Mouse (Mus musculus): ENCODE results near the gene Greb1. TPM values are rescaled to one million over a fixed set of nuclear protein-coding genes. Genes with fewer than 3 reads are reported as not detected.
"Not testable (repeated sequence)": the region's sequence is repeated elsewhere in the genome, so short reads cannot be mapped to it uniquely, and the experiment has no call there.

Gene Greb1
- total RNA-seq, 2 experiments from 2014 or later: 0.31 TPM

DNA sequence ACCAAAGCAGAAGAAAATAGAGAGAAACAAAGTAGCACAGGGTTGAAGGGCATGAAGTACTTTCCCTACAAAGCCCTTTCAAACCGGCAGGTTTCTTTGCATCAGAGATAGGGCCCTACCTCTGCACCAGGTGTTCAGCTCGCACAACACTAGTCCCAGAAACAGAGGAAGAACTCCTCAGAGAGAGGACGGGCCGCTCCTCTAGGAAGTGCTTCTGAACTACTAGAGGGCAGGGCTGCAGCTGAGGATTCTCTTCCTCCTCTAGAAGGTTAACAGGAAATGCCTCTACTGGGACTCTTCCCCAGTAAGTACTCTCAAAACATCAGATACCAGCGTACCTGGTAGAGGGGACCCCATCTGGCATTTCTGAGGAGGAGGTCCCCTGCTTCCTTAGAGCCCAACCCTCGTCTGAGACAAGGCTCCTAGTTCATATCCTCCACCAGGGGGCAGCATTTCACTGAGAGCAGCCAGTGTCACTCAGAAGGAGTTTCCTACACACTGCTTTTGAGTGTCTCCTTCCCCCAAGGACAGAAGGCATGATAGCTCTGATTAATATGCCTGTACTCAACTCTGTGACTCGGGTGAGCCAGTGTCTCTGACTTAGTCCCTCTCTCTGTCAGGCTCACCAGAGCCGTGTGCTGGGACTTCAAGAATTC lies 81.9 kb downstream of the Greb1 start:
- DNase-seq (ENCODE audit: low spot score): no peak
- intact Hi-C loops (cut with DNase I): loop anchor here (1.0 to 10.0 kb wide), 3 partner anchors 36 to 536 kb away; partner anchors contain the start of gene 2410004P03Rik

- DNase-seq (ENCODE audit: low spot score): no peak
- intact Hi-C loops (cut with DNase I): loop anchor here (1.0 to 10.0 kb wide), 3 partner anchors 88 to 537 kb away; partner anchors contain the start of gene 2410004P03Rik
Measured at GRCm38 (mm10) chr12:16717653-16718052, 83.0 kb downstream of the Greb1 start.

GRCm38 (mm10) chr12:16714616-16715015 lies 86.1 kb downstream of the Greb1 start:
- intact Hi-C loops (cut with DNase I): loop anchor here (5.0 to 10.0 kb wide), 2 partner anchors 298 to 540 kb away; partner anchors contain the start of gene 2410004P03Rik
- DNase-seq (ENCODE audit: low spot score): no peak

DNA sequence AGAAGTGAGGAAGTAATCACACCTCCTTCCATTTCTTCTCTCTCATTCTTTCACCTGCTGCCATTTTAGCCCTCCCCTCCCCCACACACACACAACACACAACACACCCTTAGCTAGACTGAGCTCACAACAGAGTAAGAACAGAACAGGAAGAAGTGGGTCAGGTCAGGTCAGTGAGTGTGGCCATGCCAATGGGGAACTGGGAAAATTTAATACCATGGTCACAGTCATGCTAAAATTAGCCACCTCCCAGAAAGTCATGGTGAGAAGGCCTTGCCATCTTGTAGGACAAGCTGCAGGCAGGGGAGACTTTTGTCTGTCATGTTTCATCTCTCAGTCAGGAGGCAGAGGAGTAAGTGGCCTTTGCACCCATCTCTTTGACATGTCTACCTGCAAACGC lies 102.0 kb downstream of the Greb1 start:
- intact Hi-C loops (cut with DNase I): no loop called here
- DNase-seq (ENCODE audit: low spot score): no peak

GRCm38 (mm10) chr12:16696146-16696545 lies 104.5 kb downstream of the Greb1 start:
- intact Hi-C loops (cut with DNase I): no loop called here
- no peak for DNase-seq (ENCODE audit: low spot score)

- intact Hi-C loops (cut with DNase I); DNase-seq (ENCODE audit: low spot score): not testable (repeated sequence)
Measured at GRCm38 (mm10) chr12:16695252-16695651, 105.4 kb downstream of the Greb1 start.

GRCm38 (mm10) chr12:16694783-16695182 lies 105.9 kb downstream of the Greb1 start:
- DNase-seq (ENCODE audit: low spot score): no peak
- intact Hi-C loops (cut with DNase I): no loop called here

DNA sequence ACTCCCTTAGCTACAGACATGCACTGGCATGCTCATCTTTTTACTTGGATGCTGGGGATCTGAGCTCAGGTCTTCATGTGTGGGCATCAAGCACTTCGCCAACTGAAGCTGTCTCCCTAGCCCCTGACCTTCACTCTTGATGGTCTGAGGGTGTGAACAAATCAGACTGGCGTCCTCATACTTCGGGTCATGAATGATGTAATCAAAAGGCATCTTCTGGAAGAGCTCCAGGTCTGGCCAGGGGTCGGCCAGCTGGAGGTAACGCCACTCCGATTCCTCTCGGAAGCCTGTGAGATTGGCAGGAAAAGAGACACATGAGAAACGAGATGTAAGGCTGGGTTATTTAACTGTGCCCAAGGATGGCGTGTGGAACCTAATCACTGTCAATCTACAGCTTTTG lies 110.1 kb downstream of the Greb1 start:
- intact Hi-C loops (cut with DNase I): no loop called here
- no peak for DNase-seq (ENCODE audit: low spot score)

DNA sequence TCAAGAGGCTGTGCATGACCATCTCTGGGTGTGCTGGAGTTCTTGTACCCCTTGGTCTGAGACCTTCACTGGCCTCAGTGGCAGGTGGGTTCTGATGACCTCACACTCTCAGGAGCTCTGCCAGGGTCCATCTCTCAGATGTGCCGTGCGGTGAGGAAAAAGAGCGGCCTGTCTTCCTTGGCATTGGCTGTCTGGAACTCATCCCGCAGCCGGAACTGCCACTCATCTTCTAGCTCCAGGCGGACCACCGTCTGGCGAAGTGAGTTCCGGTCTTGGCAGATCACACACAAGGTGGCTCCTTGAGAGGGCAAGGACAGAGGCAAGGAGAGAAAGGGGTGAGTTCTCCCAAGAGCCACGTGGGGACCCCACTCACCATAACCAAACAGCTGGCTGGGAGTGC lies 128.4 kb downstream of the Greb1 start:
- intact Hi-C loops (cut with DNase I): no loop called here
- DNase-seq (ENCODE audit: low spot score): no peak

GRCm38 (mm10) chr12:16669176-16669575 lies 131.5 kb downstream of the Greb1 start:
- intact Hi-C loops (cut with DNase I): no loop called here
- no peak for DNase-seq (ENCODE audit: low spot score)

DNA sequence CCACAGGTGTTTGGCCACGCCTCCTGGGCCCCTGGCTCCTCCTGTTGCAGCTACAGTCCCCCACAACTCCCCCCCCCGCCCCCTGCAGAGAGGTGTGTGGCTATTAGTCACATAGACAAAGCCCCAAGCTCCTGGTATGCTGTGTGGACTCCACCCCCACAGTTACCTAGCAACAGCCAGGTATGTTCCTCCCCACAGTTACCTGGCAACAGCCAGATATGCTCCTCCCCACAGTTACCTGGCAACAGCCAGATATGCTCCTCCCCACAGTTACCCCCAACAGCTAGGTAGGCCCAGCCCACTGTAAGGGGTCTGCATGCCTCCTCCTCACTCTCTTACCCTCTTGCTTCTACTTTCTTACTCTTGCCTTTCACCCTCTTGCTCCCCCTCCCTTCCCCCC lies 135.7 kb downstream of the Greb1 start:
- intact Hi-C loops (cut with DNase I): no loop called here
- no peak for DNase-seq (ENCODE audit: low spot score)

DNA sequence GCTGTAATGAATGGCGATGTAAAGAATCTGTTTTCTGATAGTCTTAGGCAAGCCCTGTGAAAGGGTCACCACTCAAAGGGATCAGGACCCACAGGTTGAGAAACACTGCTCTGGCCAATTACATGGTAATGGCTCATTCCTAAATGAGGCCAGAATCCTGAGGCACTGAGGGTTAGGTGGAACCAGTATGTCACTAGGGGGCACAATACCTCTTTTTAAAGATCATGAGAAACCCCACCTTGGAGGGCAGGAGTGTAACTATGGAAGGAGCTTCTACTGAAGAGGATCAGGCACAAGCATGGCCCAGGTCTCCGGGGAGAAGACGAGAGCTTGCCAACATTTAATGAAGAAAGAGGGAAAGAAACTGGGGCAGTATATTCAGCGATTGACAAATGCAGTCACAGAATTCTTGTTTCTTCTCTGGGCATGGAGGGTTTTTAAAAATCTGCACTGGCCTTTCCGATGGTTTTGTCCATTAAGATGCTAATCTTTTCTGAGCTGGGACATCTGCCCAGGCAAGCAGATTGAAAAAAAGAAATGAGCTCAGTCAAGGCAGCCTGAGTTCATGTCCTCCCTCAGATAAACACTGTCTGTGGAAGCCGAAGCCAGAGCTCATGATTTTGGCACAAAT lies 137.6 kb downstream of the Greb1 start:
- intact Hi-C loops (cut with DNase I): no loop called here

GRCm38 (mm10) chr12:16661936-16662335 lies 138.8 kb downstream of the Greb1 start:
- DNase-seq (ENCODE audit: low spot score): no peak
- intact Hi-C loops (cut with DNase I): no loop called here

More for the DNA sequence above, 137.6 kb downstream of the Greb1 start:
- DNase-seq (ENCODE audit: low spot score): no peak

DNA sequence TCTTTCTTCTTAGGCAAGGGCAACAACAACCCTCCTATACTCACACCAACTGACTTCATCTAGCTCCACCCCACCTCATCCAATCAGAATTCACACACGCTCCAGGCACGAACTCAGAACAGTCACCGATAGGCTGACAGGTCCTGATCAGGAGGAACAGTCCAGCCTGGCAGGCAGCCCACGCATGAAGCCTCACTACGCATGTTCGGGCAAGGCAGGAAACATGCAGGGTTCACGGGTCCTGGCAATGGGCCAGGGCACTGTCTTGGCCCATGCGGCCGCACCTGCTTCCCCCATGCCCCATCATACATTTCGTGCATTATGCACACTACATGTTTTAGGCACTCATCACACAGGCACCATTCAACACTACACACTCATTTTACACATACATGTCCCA lies 139.2 kb downstream of the Greb1 start:
- no peak for DNase-seq (ENCODE audit: low spot score)
- intact Hi-C loops (cut with DNase I): no loop called here

- intact Hi-C loops (cut with DNase I): no loop called here
Measured at GRCm38 (mm10) chr12:16656906-16657875, 143.5 kb downstream of the Greb1 start.

DNA sequence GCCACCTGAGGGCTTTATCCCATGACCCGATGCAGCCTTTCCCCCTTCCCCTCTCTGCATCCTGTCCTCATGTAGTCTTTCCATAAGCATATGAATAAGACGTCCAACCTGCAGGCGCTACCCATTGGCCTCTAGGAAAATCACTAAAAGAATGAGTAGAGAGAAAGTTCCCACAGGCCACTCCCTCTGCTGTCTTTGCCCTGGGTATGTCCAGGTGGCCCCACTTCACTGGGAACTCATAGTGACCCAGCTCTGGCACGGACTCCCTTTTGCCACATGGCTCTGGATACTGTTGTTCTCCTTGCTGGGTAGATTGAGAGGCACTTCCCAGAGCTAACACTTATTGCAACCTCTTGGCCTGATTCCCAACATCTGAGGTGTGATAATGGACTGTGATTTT lies 145.1 kb downstream of the Greb1 start:
- intact Hi-C loops (cut with DNase I): no loop called here
- DNase-seq (ENCODE audit: low spot score): no peak

More at GRCm38 (mm10) chr12:16656906-16657875, 143.5 kb downstream of the Greb1 start:
- no peak for DNase-seq (ENCODE audit: low spot score)

DNA sequence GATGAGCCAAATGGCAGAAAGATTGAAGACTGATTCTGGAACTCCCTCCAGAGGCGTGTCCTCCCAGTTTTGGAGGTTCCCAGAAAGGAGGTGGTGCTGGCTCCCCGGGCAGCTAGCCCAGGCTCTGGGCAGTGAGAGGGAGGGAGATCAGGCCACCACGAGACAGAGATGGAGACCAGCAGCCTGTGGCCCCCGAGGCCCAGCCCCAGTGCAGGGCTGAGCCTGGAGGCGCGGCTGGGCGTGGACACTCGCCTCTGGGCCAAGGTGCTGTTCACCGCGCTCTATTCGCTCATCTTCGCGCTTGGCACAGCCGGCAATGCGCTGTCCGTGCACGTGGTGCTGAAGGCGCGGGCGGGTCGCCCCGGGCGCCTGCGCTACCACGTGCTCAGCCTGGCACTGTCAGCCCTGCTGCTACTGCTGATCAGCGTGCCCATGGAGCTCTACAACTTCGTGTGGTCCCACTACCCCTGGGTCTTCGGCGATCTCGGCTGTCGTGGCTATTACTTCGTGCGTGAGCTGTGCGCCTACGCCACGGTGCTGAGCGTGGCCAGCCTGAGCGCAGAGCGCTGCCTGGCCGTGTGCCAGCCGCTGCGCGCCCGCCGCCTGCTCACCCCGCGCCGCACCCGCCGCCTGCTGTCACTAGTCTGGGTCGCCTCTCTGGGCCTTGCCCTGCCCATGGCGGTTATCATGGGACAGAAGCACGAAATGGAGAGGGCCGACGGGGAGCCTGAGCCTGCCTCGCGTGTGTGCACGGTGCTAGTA lies 147.2 kb downstream of the Greb1 start, which contains the start of gene Ntsr2:
TSS of gene Ntsr2 (plus strand) at position 51 of the 762 bp plus-strand sequence.
- intact Hi-C loops (cut with DNase I): no loop called here
- peak; percentile 42 for DNase-seq (ENCODE audit: low spot score)

DNA sequence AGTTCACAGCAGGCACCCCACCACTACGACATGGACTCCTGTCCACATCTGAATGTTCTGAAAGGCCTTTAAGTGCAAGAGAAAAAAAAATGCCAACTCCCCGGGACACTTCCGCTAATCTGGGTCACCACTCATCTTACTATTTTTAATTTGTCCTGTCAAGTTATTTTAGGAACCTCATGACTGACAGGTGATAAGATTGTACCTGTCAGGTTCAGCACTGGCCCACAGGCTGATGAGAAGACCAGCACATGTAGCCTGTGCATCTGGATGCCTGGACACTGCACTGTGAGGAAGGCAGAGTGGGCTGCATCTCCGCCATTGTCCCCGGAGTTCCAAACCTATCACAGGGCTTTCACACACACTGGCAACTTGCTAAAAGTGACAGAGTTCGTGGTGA lies 150.9 kb downstream of the Greb1 start:
- intact Hi-C loops (cut with DNase I): no loop called here
- DNase-seq (ENCODE audit: low spot score): no peak

GRCm38 (mm10) chr12:16648273-16648672 lies 152.4 kb downstream of the Greb1 start:
- DNase-seq (ENCODE audit: low spot score): no peak
- intact Hi-C loops (cut with DNase I): no loop called here
